ENCODE assay signal across 11 mouse cellular contexts in the genomic region with DNA sequence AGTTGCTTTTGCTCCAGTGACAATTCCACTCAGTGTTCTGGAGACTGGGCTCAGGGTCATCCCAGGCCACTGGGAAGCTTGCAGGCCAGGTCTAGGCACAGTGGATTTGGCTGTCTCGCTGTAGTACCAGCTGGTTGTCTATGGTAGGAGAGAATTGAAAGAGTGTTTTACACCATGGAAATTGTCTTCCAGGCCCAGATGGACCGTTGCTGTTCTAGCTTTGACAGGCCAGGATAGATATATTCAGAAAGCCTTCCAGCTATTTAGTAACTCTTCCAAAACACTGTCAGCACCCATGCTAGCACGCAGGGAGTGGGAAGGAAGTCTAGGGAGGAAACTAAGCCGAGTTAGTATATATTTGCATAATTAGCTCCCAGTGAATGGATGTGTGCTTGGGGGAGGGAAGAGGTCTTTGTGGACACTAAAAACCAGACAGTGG.
DNase-seq lines count a peak whose midpoint lies in the region; ATAC-seq and TF ChIP-seq lines count a peak whose summit lies in the region.
"Had no signal": no experiment of that assay in that cellular context is flagged by ENCODE, and none has a peak within 500 bp of the region (broad histone marks: within the 10 kb centered on the region; RNA-seq: fewer than 3 reads in every experiment).

No protein-coding gene starts in this region.

- WGBS in neural tube, embryonic 13.5 days: 35% methylated on average over 4 of the region's 4 CpGs
- 26% methylated on average over 4 of the region's 4 CpGs for WGBS in neural tube, embryonic 15.5 days
- WGBS in hindbrain, embryonic 11.5 days: 48% methylated on average over 4 of the region's 4 CpGs
- WGBS in kidney, embryonic 15.5 days: 58% methylated on average over 4 of the region's 4 CpGs
- WGBS in stomach, postnatal 0 days: 55% methylated on average over 4 of the region's 4 CpGs

- no peak overlapping the region for H3K27ac ChIP-seq in neural tube, embryonic 13.5 days (replicated peaks)
- no peak overlapping the region for H3K27ac ChIP-seq in neural tube, embryonic 15.5 days (replicated peaks)
- H3K27ac ChIP-seq in hindbrain, embryonic 11.5 days (ENCODE audit: low read depth, low read length): no peak overlapping the region
- H3K27ac ChIP-seq in kidney, embryonic 15.5 days: no peak overlapping the region
- no peak overlapping the region for H3K27ac ChIP-seq in stomach, postnatal 0 days (replicated peaks)
- H3K27ac ChIP-seq: gastrocnemius, adult 2 months; limb, embryonic 12.5 days had no signal

- no peak for TF ChIP-seq CTCF in stomach, postnatal 0 days (IDR thresholded peaks at IDR 0.05; ENCODE audit: low read depth)

- H3K4me2 ChIP-seq in neural tube, embryonic 13.5 days: no peak overlapping the region
- H3K4me2 ChIP-seq in neural tube, embryonic 15.5 days: no peak overlapping the region
- no peak overlapping the region for H3K4me2 ChIP-seq in hindbrain, embryonic 11.5 days (replicated peaks; ENCODE audit: low read depth, low read length)
- H3K4me2 ChIP-seq in kidney, embryonic 15.5 days: no peak overlapping the region
- H3K4me2 ChIP-seq in stomach, postnatal 0 days (replicated peaks; ENCODE audit: low read depth): no peak overlapping the region
- H3K4me2 ChIP-seq: limb, embryonic 12.5 days had no signal

- no peaks in the 10 kb centered on the region for H3K4me1 ChIP-seq in neural tube, embryonic 13.5 days (replicated peaks)
- H3K4me1 ChIP-seq in neural tube, embryonic 15.5 days: no peaks in the 10 kb centered on the region
- H3K4me1 ChIP-seq in hindbrain, embryonic 11.5 days (replicated peaks; ENCODE audit: control insufficient read depth, insufficient read depth, low read length): no peaks in the 10 kb centered on the region
- no peaks in the 10 kb centered on the region for H3K4me1 ChIP-seq in kidney, embryonic 15.5 days
- H3K4me1 ChIP-seq in stomach, postnatal 0 days (replicated peaks; ENCODE audit: control insufficient read depth, insufficient read depth): no peaks in the 10 kb centered on the region
- H3K4me1 ChIP-seq: limb, embryonic 12.5 days had no signal

- no peaks in the 10 kb centered on the region for H3K9me3 ChIP-seq in neural tube, embryonic 13.5 days
- no peaks in the 10 kb centered on the region for H3K9me3 ChIP-seq in neural tube, embryonic 15.5 days (replicated peaks)
- H3K9me3 ChIP-seq in hindbrain, embryonic 11.5 days (ENCODE audit: control insufficient read depth, low read length): no peaks in the 10 kb centered on the region
- no peaks in the 10 kb centered on the region for H3K9me3 ChIP-seq in kidney, embryonic 15.5 days (replicated peaks)
- no peaks in the 10 kb centered on the region for H3K9me3 ChIP-seq in stomach, postnatal 0 days (ENCODE audit: control insufficient read depth, low read length)
- H3K9me3 ChIP-seq: limb, embryonic 12.5 days had no signal

- no peaks in the 10 kb centered on the region for H3K27me3 ChIP-seq in neural tube, embryonic 13.5 days
- no peaks in the 10 kb centered on the region for H3K27me3 ChIP-seq in neural tube, embryonic 15.5 days (replicated peaks)
- H3K27me3 ChIP-seq in hindbrain, embryonic 11.5 days (ENCODE audit: control insufficient read depth, insufficient read depth, low read length): no peaks in the 10 kb centered on the region
- no peaks in the 10 kb centered on the region for H3K27me3 ChIP-seq in kidney, embryonic 15.5 days
- no peaks in the 10 kb centered on the region for H3K27me3 ChIP-seq in stomach, postnatal 0 days (ENCODE audit: control insufficient read depth, insufficient read depth, low read length)
- H3K27me3 ChIP-seq: limb, embryonic 12.5 days had no signal

- no peak overlapping the region for H3K9ac ChIP-seq in neural tube, embryonic 13.5 days
- no peak overlapping the region for H3K9ac ChIP-seq in neural tube, embryonic 15.5 days (replicated peaks)
- H3K9ac ChIP-seq in hindbrain, embryonic 11.5 days (ENCODE audit: low read depth, low read length): no peak overlapping the region
- H3K9ac ChIP-seq in kidney, embryonic 15.5 days: no peak overlapping the region
- no peak overlapping the region for H3K9ac ChIP-seq in stomach, postnatal 0 days (ENCODE audit: low read length)
- H3K9ac ChIP-seq: limb, embryonic 12.5 days had no signal

- intact Hi-C loops in left cerebral cortex, postnatal 14 days (cut with DNase I): no loop called here

- peak; percentile 8 for DNase-seq in hindbrain, embryonic 11.5 days (ENCODE audit: low spot score)
- DNase-seq in left cerebral cortex, postnatal 14 days (ENCODE audit: low spot score in 2 of 2): peak; percentile 71 to 76
- no peak for DNase-seq in urinary bladder, postnatal 14 days (ENCODE audit: low spot score)
- DNase-seq in gastrocnemius, adult 18-20 months (ENCODE audit: low spot score): no peak
- DNase-seq in stomach, postnatal 0 days (ENCODE audit: low spot score): no peak
- DNase-seq: gastrocnemius, adult 2 months had no signal

- ATAC-seq in neural tube, embryonic 13.5 days (ENCODE audit: low read depth): peak; percentile 36; the same call in 1 of the 2 replicates
- no peak for ATAC-seq in neural tube, embryonic 15.5 days (ENCODE audit: low FRiP score)
- ATAC-seq in hindbrain, embryonic 11.5 days (ENCODE audit: low FRiP score): peak; percentile 57; the same call in 1 of the 2 replicates
- ATAC-seq in kidney, embryonic 15.5 days (replicated peaks; ENCODE audit: low FRiP score): no peak
- ATAC-seq in stomach, postnatal 0 days (ENCODE audit: low FRiP score, low TSS enrichment): no peak

- no peak for TF ChIP-seq EP300 in stomach, postnatal 0 days (optimal IDR thresholded peaks at IDR 0.05)

- H3K36me3 ChIP-seq in neural tube, embryonic 13.5 days: no peaks in the 10 kb centered on the region
- no peaks in the 10 kb centered on the region for H3K36me3 ChIP-seq in neural tube, embryonic 15.5 days
- H3K36me3 ChIP-seq in hindbrain, embryonic 11.5 days (ENCODE audit: control insufficient read depth, insufficient read depth, low read length): no peaks in the 10 kb centered on the region
- H3K36me3 ChIP-seq in kidney, embryonic 15.5 days: no peaks in the 10 kb centered on the region
- H3K36me3 ChIP-seq in stomach, postnatal 0 days (ENCODE audit: control insufficient read depth, insufficient read depth, low read length): no peaks in the 10 kb centered on the region
- H3K36me3 ChIP-seq: limb, embryonic 12.5 days had no signal

- no peak overlapping the region for H3K4me3 ChIP-seq in neural tube, embryonic 13.5 days
- H3K4me3 ChIP-seq in neural tube, embryonic 15.5 days (replicated peaks): no peak overlapping the region
- no peak overlapping the region for H3K4me3 ChIP-seq in hindbrain, embryonic 11.5 days (ENCODE audit: low read depth, low read length)
- H3K4me3 ChIP-seq in kidney, embryonic 15.5 days (replicated peaks): no peak overlapping the region
- H3K4me3 ChIP-seq in stomach, postnatal 0 days (ENCODE audit: low read depth, low read length): no peak overlapping the region
- H3K4me3 ChIP-seq: gastrocnemius, adult 2 months; limb, embryonic 12.5 days; myocyte had no signal

Comparison
In these comparisons a context has a peak if more than half of its experiments do, and no peak if none do; other contexts are left out.
1. ATAC-seq: peak in neural tube, embryonic 13.5 days (single experiment) and hindbrain, embryonic 11.5 days (single experiment); none in neural tube, embryonic 15.5 days (single experiment), kidney, embryonic 15.5 days (single experiment) and stomach, postnatal 0 days (single experiment).
2. DNase-seq: peak in hindbrain, embryonic 11.5 days (single experiment) and left cerebral cortex, postnatal 14 days (2 of 2); none in urinary bladder, postnatal 14 days (single experiment), gastrocnemius, adult 18-20 months (single experiment) and stomach, postnatal 0 days (single experiment).